Mouse (Mus musculus) embryonic fibroblast, embryonic 13.5 days (primary cell): ENCODE results near the gene Hdac7.

Source experiments
- CTCF ChIP-seq: IDR thresholded peaks from 2 replicates; pipeline ENCODE4 v1.5.1; 2011; ENCODE audit warnings: mild to moderate bottlenecking, control low read depth, low read length, moderate library complexity, borderline replicate concordance; ENCODE audit not compliant: insufficient read depth
- POLR2A ChIP-seq: IDR thresholded peaks from 2 replicates; pipeline ENCODE4 v1.6.1; 2011; ENCODE audit warnings: low read depth, mild to moderate bottlenecking, control low read depth, low read length, moderate library complexity

DNA sequence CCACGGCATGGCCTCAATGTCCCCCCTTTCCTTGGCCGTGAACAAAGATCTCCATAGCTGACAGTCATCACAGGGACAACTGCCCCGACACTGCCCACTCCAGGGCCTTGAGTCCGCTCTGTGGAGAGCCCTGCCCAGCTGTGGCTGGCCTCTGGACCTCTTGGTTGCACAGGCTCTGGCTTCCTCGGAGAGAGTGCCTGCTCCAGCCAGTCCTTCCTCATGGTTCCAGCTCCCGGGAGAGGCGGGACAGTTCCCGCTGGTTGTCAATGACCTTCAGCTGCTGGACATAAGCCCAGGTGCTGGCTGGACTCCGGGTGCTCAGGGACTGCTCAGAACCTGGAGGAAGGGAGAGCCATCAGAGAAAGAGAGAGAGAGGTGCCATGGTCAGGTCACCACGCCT is 99.0 kb downstream of the Hdac7 start:
- TF ChIP-seq POLR2A (no peak), CTCF (no peak)
